Mouse (Mus musculus) intestine, embryonic 16.5 days (tissue): ENCODE data around the gene Zfp423. TPM values are rescaled to one million over a fixed set of nuclear protein-coding genes. Genes with fewer than 3 reads are reported as not detected.

ENCODE experiments used
- ATAC-seq: fragments of 200-750 bp; cut with Nextera tagmentation; 2 replicates; pipeline ENCODE4 v1.8.0; 2017; ENCODE audit warnings: moderate TSS enrichment, moderate library complexity
- H3K27ac ChIP-seq: fragments of 300-500 bp; sonication (generic); 2 replicates; pipeline ENCODE4 v1.5.1; 2014; ENCODE audit warnings: mild to moderate bottlenecking, low read length
- H3K27me3 ChIP-seq: fragments of 300-500 bp; sonication (generic); replicated peaks from 2 replicates; pipeline ENCODE4 v1.6.1; 2014; ENCODE audit warnings: low read length, control low read depth, mixed read lengths; ENCODE audit not compliant: control insufficient read depth, insufficient read depth
- H3K36me3 ChIP-seq: fragments of 300-500 bp; sonication (generic); 2 replicates; pipeline ENCODE4 v1.6.1; 2014; ENCODE audit warnings: low read length, control low read depth; ENCODE audit not compliant: control insufficient read depth, insufficient read depth
- H3K4me1 ChIP-seq: fragments of 300-500 bp; sonication (generic); 2 replicates; pipeline ENCODE4 v1.6.1; 2014; ENCODE audit warnings: low read length, control low read depth, mixed read lengths; ENCODE audit not compliant: control insufficient read depth, insufficient read depth
- H3K4me2 ChIP-seq: fragments of 300-500 bp; sonication (generic); 2 replicates; pipeline ENCODE4 v1.6.1; 2014; ENCODE audit warnings: low read depth, low read length, control low read depth
- H3K4me3 ChIP-seq: fragments of 300-500 bp; sonication (generic); 2 replicates; pipeline ENCODE4 v1.5.1; 2014; ENCODE audit warnings: mild to moderate bottlenecking, low read length
- H3K9ac ChIP-seq: fragments of 300-500 bp; sonication (generic); 2 replicates; pipeline ENCODE4 v1.6.1; 2014; ENCODE audit warnings: low read depth, low read length
- H3K9me3 ChIP-seq: fragments of 300-500 bp; sonication (generic); 2 replicates; pipeline ENCODE4 v1.6.1; 2016; ENCODE audit warnings: low read length, control low read depth; ENCODE audit not compliant: control insufficient read depth
- WGBS: fragments of 180-500 bp; shearing (Covaris S2); extraction: QIAGEN DNeasy Blood & Tissue Kit; methylation state at CpG from one replicate; pipeline ENCODE4 v1.1.7; 2014; 5-methylcytosine and 5-hydroxymethylcytosine counted together
- polyA plus RNA-seq: library from polyadenylated mRNA; unstranded; fragments of >200 nt; fragmentation: Nextera tagmentation; extraction: Ambion mirVana; gene quantifications from 2 replicates; pipeline ENCODE4 v1.2.1, GENCODE M21; 2015

The Zfp423 gene
- polyA plus RNA-seq, 1 experiment from 2014 or later, result 2.4 TPM

DNA sequence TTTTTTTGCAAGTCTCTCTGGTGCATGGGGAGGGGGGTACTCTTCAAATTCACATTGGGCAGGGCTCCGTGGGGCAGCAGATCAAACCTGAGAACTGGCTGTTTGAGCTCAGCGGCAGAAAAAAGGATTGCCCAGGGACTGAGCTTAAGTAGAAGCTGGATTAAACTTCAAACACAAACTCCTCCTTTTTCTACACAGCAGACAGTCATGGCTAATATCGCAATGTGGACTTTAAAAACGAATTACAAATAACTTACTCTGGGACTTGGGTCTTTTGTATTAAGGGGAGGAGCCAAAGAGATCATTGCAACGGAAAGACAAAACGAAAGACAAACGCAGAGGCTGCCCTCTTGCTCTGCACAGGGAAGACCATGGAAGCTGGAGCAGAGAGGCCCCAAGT lies 136.2 kb downstream of the Zfp423 start:
- Histone ChIP-seq H3K4me1 (peaks cover 4% of the 10 kb centered on the region; the same call in 1 of the 2 replicates), H3K9me3 (no peaks in the 10 kb centered on the region), H3K4me3 (no peak overlapping the region), H3K27ac (no peak overlapping the region), H3K27me3 (no peaks in the 10 kb centered on the region), H3K4me2 (no peak overlapping the region), H3K9ac (no peak overlapping the region), H3K36me3 (no peaks in the 10 kb centered on the region)
- no peak for ATAC-seq
- WGBS, result 16% methylated on average over 7 of the region's 7 CpGs

GRCm38 (mm10) chr8:87822690-87823089 lies 136.7 kb downstream of the Zfp423 start:
- no peak overlapping the region for H3K9ac ChIP-seq
- H3K4me2 ChIP-seq, result no peak overlapping the region
- H3K27me3 ChIP-seq, result no peaks in the 10 kb centered on the region
- H3K9me3 ChIP-seq, result no peaks in the 10 kb centered on the region
- no peak for ATAC-seq
- no peaks in the 10 kb centered on the region for H3K36me3 ChIP-seq
- H3K4me1 ChIP-seq, result peaks cover 4% of the 10 kb centered on the region; the same call in 1 of the 2 replicates
- WGBS, result 28% methylated on average over 12 of the region's 12 CpGs
- no peak overlapping the region for H3K27ac ChIP-seq
- H3K4me3 ChIP-seq, result no peak overlapping the region

- H3K9ac ChIP-seq, result no peak overlapping the region
- H3K27ac ChIP-seq, result no peak overlapping the region
- no peaks in the 10 kb centered on the region for H3K36me3 ChIP-seq
- WGBS, result 56% methylated on average over 11 of the region's 11 CpGs
- H3K4me2 ChIP-seq, result no peak overlapping the region
- H3K4me3 ChIP-seq, result no peak overlapping the region
- peaks cover 4% of the 10 kb centered on the region; the same call in 1 of the 2 replicates for H3K4me1 ChIP-seq
- no peak for ATAC-seq
- H3K9me3 ChIP-seq, result no peaks in the 10 kb centered on the region
- no peaks in the 10 kb centered on the region for H3K27me3 ChIP-seq
Measured at GRCm38 (mm10) chr8:87822175-87822574, 137.2 kb downstream of the Zfp423 start.

- H3K27me3 ChIP-seq, result no peaks in the 10 kb centered on the region
- H3K9me3 ChIP-seq, result no peaks in the 10 kb centered on the region
- 88% methylated on average over 2 of the region's 2 CpGs for WGBS
- H3K4me3 ChIP-seq, result no peak overlapping the region
- no peak overlapping the region for H3K9ac ChIP-seq
- H3K4me1 ChIP-seq, result peaks cover 4% of the 10 kb centered on the region; the same call in 1 of the 2 replicates
- no peak overlapping the region for H3K4me2 ChIP-seq
- no peak for ATAC-seq
- no peaks in the 10 kb centered on the region for H3K36me3 ChIP-seq
- H3K27ac ChIP-seq, result no peak overlapping the region
Measured at GRCm38 (mm10) chr8:87821655-87822054, 137.7 kb downstream of the Zfp423 start.

DNA sequence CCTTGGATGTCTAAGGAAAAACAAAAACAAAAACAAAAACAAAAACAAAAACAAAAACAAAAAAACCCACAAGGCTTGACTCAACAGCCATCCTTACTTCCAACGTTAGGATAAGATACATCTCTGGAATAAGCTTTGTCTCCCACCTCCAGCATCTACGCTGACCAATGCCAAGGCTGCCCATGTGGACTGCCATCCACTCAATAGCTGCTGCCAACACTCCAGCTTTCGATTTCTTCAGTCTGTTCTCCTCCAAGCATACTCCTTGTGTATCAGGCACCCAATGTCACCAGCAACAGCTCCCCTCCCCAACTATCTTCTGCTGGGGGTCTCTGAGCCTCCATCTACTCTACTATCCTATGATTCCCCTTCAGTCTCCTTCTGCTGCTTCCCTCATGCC lies 140.1 kb downstream of the Zfp423 start:
- H3K36me3 ChIP-seq, result no peaks in the 10 kb centered on the region
- no peaks in the 10 kb centered on the region for H3K27me3 ChIP-seq
- H3K9ac ChIP-seq, result no peak overlapping the region
- peaks cover 4% of the 10 kb centered on the region; the same call in 1 of the 2 replicates for H3K4me1 ChIP-seq
- H3K4me2 ChIP-seq, result no peak overlapping the region
- ATAC-seq, result no peak
- no peaks in the 10 kb centered on the region for H3K9me3 ChIP-seq
- WGBS, result 82% methylated on average over 3 of the region's 3 CpGs
- H3K27ac ChIP-seq, result no peak overlapping the region
- no peak overlapping the region for H3K4me3 ChIP-seq

DNA sequence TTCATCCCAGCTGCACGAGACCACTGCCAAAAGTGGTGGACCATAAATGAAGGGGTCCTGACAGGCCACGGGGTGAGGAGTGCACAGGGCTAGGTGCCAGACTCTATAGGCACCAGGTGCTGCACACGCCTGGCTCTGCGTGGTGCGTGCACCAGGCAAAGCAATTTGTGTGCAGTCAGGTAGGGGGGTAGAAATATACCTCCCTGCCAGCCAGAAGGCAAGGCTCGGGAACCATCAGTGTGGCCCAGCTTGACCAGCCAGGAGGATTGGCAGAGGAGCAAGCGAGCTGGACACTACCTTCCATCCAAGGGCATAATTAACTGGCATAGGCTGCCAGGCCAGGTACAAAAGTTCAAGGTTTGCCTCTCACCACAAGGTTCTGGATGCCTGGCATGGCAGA lies 140.9 kb downstream of the Zfp423 start:
- Histone ChIP-seq H3K4me3 (no peak overlapping the region), H3K9me3 (no peaks in the 10 kb centered on the region), H3K9ac (no peak overlapping the region), H3K4me1 (peaks cover 4% of the 10 kb centered on the region; the same call in 1 of the 2 replicates), H3K4me2 (no peak overlapping the region), H3K36me3 (no peaks in the 10 kb centered on the region), H3K27ac (no peak overlapping the region), H3K27me3 (no peaks in the 10 kb centered on the region)
- ATAC-seq, result no peak
- 89% methylated on average over 7 of the region's 7 CpGs for WGBS

DNA sequence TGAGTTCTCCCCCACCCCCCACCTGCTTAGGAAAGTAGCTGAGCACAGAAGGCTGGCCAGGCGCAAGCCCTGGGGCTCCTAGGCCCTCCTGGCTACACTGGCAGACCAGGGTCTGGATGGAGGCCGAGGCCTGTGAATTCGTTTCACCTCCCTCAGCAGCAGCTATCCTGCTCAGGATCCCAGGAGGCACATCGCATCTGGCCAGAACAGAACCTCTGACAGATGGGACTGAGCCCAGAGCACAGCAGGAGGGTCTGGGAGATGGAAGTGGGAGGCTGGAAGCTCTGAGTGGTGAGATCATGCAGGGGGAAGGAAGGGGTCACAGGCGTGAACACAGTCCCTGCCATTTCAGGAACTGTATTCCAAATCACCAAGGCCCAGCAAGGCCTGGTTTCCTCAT lies 143.3 kb downstream of the Zfp423 start:
- Histone ChIP-seq H3K27me3 (no peaks in the 10 kb centered on the region), H3K4me3 (no peak overlapping the region), H3K27ac (no peak overlapping the region), H3K9ac (no peak overlapping the region), H3K9me3 (no peaks in the 10 kb centered on the region), H3K4me1 (peaks cover 5% of the 10 kb centered on the region; the same call in 1 of the 2 replicates), H3K36me3 (no peaks in the 10 kb centered on the region), H3K4me2 (no peak overlapping the region)
- WGBS, result 60% methylated on average over 5 of the region's 5 CpGs
- ATAC-seq, result no peak

- no peak for ATAC-seq
- no peaks in the 10 kb centered on the region for H3K36me3 ChIP-seq
- WGBS, result 69% methylated on average over 12 of the region's 12 CpGs
Measured at GRCm38 (mm10) chr8:87812661-87813060, 146.7 kb downstream of the Zfp423 start.

GRCm38 (mm10) chr8:87812069-87812449 lies 147.3 kb downstream of the Zfp423 start:
- Histone ChIP-seq H3K4me1 (peaks cover 5% of the 10 kb centered on the region; the same call in 1 of the 2 replicates), H3K4me3 (no peak overlapping the region), H3K27ac (no peak overlapping the region), H3K4me2 (no peak overlapping the region), H3K9me3 (no peaks in the 10 kb centered on the region), H3K27me3 (no peaks in the 10 kb centered on the region), H3K36me3 (no peaks in the 10 kb centered on the region), H3K9ac (no peak overlapping the region)
- no peak for ATAC-seq
- WGBS, result 83% methylated on average over 2 of the region's 2 CpGs

More at GRCm38 (mm10) chr8:87812661-87813060, 146.7 kb downstream of the Zfp423 start:
- H3K4me3 ChIP-seq, result no peak overlapping the region
- H3K4me2 ChIP-seq, result no peak overlapping the region
- peaks cover 5% of the 10 kb centered on the region; the same call in 1 of the 2 replicates for H3K4me1 ChIP-seq
- H3K27me3 ChIP-seq, result no peaks in the 10 kb centered on the region
- no peak overlapping the region for H3K27ac ChIP-seq
- H3K9me3 ChIP-seq, result no peaks in the 10 kb centered on the region
- no peak overlapping the region for H3K9ac ChIP-seq
